Mouse (Mus musculus): ENCODE data around the gene Hist2h2aa2. TPM values are rescaled to one million over a fixed set of nuclear protein-coding genes. Genes with fewer than 3 reads are reported as not detected.
A peak's percentile ranks its signal among the peaks of the same experiment; 100 is the strongest.
"Not testable (repeated sequence)": the region's sequence is repeated elsewhere in the genome, so short reads cannot be mapped to it uniquely, and the experiment has no call there.

Hist2h2aa2 gene
- total RNA-seq (2021): 100 to 1,000 TPM; 205 to 244 TPM
- long read RNA-seq, experiment 1, transcript Hist2h2aa2-201 (1 exons, 528 nt): major isoform, 12 of 12 reads
- long read RNA-seq, experiment 1, partial matches to known transcripts: 0 of 12 reads
- long read RNA-seq, experiment 1, other reads (novel, unspliced or antisense): 0 of 12 reads
- long read RNA-seq, experiment 2, transcript Hist2h2aa2-201 (1 exons, 528 nt): major isoform, 13 of 13 reads
- long read RNA-seq, experiment 2, partial matches to known transcripts: 0 of 13 reads
- long read RNA-seq, experiment 2, other reads (novel, unspliced or antisense): 0 of 13 reads

GRCm38 (mm10) chr3:96239949-96240798, at the start of gene Hist2h2aa2:
TSS of gene Hist2h2aa2 (minus strand) at chr3:96240276.
- intact Hi-C loops (cut with DNase I): not testable (repeated sequence)
- DNase-seq (ENCODE audit: low spot score in 2 of 2): peak; percentile 95 to 99

GRCm38 (mm10) chr3:96289201-96289600, 49.1 kb upstream of the Hist2h2aa2 start:
- no peak for DNase-seq (ENCODE audit: low spot score in 2 of 2)
- intact Hi-C loops (cut with DNase I): no loop called here

DNA sequence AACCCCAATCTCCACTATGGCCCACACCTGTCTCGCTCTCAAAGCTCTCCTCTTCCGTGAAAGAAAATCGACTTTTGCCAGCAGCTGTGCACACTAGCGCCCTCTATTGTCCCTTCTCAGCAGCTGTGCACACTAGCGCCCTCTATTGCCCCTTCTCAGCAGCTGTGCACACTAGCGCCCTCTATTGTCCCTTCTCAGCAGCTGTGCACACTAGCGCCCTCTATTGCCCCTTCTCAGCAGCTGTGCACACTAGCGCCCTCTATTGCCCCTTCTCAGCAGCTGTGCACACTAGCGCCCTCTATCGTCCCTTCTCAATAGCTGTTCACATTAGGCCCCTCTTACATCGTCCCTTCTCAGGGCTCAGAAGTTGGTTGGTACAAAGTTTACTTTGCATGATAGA, 47.3 kb upstream of the Hist2h2aa2 start:
- DNase-seq (ENCODE audit: low spot score in 2 of 2); intact Hi-C loops (cut with DNase I): not testable (repeated sequence)

DNA sequence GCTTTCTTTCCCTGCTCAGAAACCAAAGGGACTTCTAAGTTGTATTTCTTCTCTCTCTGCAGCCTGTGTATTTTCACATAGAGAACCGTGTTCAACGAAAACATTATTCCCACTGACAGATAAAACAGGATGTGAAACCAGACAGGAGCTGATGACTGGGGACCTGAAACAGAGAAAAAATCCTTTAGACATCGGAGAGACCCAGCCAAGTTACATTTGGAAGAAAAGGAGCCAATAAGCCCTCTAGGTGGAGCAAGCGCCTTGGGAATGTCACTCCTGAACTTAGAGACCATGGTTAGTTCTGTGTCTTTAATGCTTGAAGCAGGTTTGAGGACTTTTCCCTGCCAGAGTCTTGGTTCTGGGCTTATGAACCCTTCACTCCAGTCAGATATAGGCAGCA, 44.4 kb upstream of the Hist2h2aa2 start:
- peak; percentile 65 to 70 for DNase-seq (ENCODE audit: low spot score in 2 of 2)
- intact Hi-C loops (cut with DNase I): loop anchor here (5.0 kb wide), 1 partner anchor 43 kb away; no protein-coding TSS in a partner anchor

DNA sequence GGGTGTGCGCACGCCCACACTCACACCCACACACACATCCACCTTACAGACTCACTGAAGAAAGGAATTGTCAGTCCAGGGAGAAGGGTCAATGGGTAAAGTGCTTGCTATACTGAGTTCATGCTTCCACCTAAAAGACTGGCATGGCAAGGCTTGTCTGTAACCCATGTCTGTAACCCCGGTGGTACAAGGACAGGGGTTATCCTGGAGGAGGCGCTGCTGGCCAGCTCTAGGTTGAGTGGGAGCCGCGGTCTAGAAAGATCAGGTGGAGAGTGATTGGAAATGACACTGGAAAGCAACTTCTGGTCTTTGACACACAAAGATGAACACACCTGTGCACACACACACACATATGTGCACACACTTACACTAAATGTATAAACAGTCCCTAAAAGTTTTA, 40.6 kb upstream of the Hist2h2aa2 start:
- intact Hi-C loops (cut with DNase I): loop anchor here (5.0 kb wide), 1 partner anchor 47 kb away; no protein-coding TSS in a partner anchor
- no peak for DNase-seq (ENCODE audit: low spot score in 2 of 2)

DNA sequence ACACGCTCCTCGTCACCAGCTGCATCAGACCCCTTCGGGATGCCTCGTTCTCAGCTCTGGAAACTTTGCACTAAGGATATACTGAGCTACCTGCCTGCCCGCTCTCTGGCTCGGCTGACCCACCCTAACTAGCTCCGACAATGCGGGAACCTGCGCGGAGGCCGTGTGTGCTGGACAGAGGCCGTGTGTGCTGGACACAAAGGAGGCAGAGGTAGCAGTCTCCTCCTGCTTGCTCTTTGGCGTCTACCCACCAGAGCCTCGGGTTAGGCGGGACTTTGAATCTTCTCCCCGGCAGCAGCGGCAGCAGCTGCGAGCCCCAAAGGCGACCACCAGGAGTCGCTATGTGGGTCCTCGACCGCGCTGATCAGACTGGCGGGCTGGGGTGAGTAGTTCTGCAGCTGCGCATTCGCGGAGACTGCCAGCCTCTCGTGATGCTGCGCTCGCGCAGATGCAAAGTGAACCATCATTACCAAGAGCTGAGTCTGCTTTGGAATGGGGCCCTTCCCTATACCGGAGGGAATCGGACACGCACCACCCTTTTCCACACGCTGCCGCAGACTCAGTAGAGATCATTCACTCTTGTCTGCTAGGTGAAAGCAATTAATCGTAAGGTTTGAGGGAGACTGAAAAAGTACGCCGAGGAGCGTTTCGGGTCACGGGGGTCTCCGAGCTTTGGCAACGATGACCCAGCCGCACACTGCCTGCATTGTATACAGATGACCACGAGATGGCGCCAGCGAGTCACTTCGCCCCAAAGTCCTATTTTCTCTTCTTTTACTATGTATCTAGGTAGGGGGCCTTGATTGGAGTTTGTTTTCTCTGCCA, 37.9 kb upstream of the Hist2h2aa2 start:
- DNase-seq (ENCODE audit: low spot score in 2 of 2): peak; percentile 94 to 96
- intact Hi-C loops (cut with DNase I): loop anchor here (5.0 kb wide), 1 partner anchor 224 kb away; no protein-coding TSS in a partner anchor

GRCm38 (mm10) chr3:96277428-96277799, 37.3 kb upstream of the Hist2h2aa2 start:
- DNase-seq (ENCODE audit: low spot score in 2 of 2): peak; percentile 43 to 71

GRCm38 (mm10) chr3:96273591-96274465, 33.8 kb upstream of the Hist2h2aa2 start:
- intact Hi-C loops (cut with DNase I): no loop called here
- no peak for DNase-seq (ENCODE audit: low spot score in 2 of 2)

More at GRCm38 (mm10) chr3:96277428-96277799, 37.3 kb upstream of the Hist2h2aa2 start:
- intact Hi-C loops (cut with DNase I): loop anchor here (5.0 kb wide), 1 partner anchor 225 kb away; no protein-coding TSS in a partner anchor

- intact Hi-C loops (cut with DNase I): no loop called here
- DNase-seq (ENCODE audit: low spot score in 2 of 2): peak; percentile 94 to 98
Measured at GRCm38 (mm10) chr3:96269511-96270474, 29.7 kb upstream of the Hist2h2aa2 start, which contains the start of gene Hist2h2bb. TSS of gene Hist2h2bb (plus strand) at chr3:96269752.

- DNase-seq (ENCODE audit: low spot score in 2 of 2); intact Hi-C loops (cut with DNase I): not testable (repeated sequence)
Measured at GRCm38 (mm10) chr3:96268776-96269378, 28.8 kb upstream of the Hist2h2aa2 start.

DNA sequence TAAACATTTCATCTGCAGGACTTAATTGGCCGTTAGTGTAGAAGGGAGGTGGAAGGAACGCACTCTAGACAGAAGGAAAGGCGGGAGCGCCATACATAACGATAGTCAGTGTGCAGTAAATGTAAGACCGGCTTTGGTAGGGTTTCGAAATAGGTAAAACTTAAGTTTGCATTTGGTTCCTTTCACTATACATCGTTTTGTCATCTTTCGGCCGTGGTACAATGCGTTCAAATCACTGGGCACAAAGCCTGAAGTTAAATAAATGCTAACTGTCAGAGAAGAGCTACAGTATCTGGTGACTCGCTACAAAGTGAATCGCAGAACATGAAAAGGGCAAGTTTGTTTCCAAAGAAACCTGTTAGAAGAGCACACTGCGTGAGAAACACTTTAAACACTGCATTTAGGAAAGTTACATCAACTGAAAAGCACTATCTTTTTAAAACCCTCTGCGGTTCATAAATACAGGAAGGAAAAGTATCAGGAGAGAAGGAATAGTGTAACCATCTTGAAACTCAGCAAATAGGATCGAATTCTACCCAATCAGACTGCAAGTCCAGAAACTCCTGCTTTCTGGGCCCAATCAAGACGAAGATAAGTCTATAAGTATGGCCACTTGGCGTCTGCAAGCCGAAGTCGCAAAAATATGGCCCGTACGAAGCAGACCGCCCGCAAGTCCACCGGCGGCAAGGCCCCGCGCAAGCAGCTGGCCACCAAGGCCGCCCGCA, 28.1 kb upstream of the Hist2h2aa2 start, which contains the start of gene Hist2h3b:
TSS of gene Hist2h3b (plus strand) at position 604 of the 725 bp plus-strand sequence.
- intact Hi-C loops (cut with DNase I): no loop called here
- peak; percentile 83 to 86 for DNase-seq (ENCODE audit: low spot score in 2 of 2)

DNA sequence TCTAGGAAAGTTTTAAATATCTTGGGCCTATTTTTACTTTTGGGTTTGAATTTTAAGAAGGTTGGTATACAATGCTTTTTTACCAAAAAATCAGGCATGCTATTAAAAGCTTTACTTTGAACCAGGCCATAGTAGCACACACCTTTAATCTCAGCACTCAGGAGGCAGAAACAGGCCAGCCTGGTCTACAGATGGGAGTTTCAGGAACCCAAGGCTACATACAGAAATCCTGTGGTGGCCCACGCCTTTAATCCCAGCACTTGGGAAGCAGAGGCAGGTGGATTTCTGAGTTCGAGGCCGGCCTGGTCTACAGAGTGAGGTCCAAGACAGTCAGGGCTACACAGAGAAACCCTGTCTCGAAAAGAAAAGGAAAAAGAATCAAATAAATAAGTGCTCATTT, 27.5 kb upstream of the Hist2h2aa2 start:
- DNase-seq (ENCODE audit: low spot score in 2 of 2): no peak
- intact Hi-C loops (cut with DNase I): no loop called here

GRCm38 (mm10) chr3:96266132-96266710, 26.1 kb upstream of the Hist2h2aa2 start:
- no peak for DNase-seq (ENCODE audit: low spot score in 2 of 2)
- intact Hi-C loops (cut with DNase I): no loop called here

- DNase-seq (ENCODE audit: low spot score in 2 of 2): no peak
- intact Hi-C loops (cut with DNase I): no loop called here
Measured at GRCm38 (mm10) chr3:96264404-96264949, 24.4 kb upstream of the Hist2h2aa2 start.

- intact Hi-C loops (cut with DNase I): no loop called here
- DNase-seq (ENCODE audit: low spot score in 2 of 2): no peak
Measured at GRCm38 (mm10) chr3:96263558-96264403, 23.7 kb upstream of the Hist2h2aa2 start.
